Mouse (Mus musculus): ENCODE measurements at regions not wholly inside any gene's neighbourhood (a gene's known extent, or its start where the extent isn't known, plus 50 kb on each side); places are given as distances from the start of the nearest gene placed in this dataset.

- TF ChIP-seq EP300 (IDR thresholded peaks at IDR 0.05; ENCODE audit: low read depth), result no peak
- TF ChIP-seq CTCF (IDR thresholded peaks at IDR 0.05; ENCODE audit: low read depth), result no peak
- Histone ChIP-seq H3K27ac (ENCODE audit: low read depth) (no peak overlapping the region), H3K9me3 (replicated peaks; ENCODE audit: control insufficient read depth, low read length) (no peaks in the 10 kb centered on the region), H3K36me3 (replicated peaks; ENCODE audit: control insufficient read depth, insufficient read depth, low read length) (no peaks in the 10 kb centered on the region), H3K4me2 (ENCODE audit: low read depth, low read length) (no peak overlapping the region), H3K4me3 (ENCODE audit: low read depth, low read length) (no peak overlapping the region), H3K9ac (replicated peaks; ENCODE audit: low read depth, low read length) (no peak overlapping the region), H3K4me1 (ENCODE audit: control insufficient read depth, insufficient read depth) (no peaks in the 10 kb centered on the region), H3K27me3 (ENCODE audit: control insufficient read depth, insufficient read depth, low read length) (0 out of 2 replicates have a peak, but pooled peaks cover 4% of the 10 kb centered on the region)
- DNase-seq (ENCODE audit: low spot score) (no peak), ATAC-seq (ENCODE audit: insufficient read depth, low read depth) (no peak)
- 72% methylated on average over 2 of the region's 2 CpGs for WGBS
These were observed 422.9 kb upstream of the Smim15 start for GRCm38 (mm10) chr13:107621337-107621736.

DNA sequence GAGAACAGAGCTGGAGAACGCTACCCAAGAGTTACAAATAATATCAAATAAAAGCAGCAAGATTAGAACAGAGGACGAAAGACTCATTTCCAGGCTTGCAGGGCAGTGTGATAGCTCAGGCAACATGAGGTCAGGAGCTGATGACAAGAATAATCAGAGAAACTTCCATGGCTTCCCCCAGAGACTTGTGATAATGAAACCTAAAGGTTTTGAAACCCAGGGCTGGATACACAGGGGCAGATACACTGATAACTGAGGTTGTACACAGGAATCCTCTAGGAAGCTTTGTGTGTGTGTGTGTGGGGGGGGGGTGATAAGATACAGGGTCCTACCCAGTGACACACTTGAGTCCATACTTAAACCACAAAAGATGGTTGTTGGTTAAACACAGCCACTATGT lies 423.4 kb upstream of the Smim15 start:
- no peak for TF ChIP-seq EP300 (IDR thresholded peaks at IDR 0.05; ENCODE audit: low read depth)
- no peak for TF ChIP-seq CTCF (IDR thresholded peaks at IDR 0.05; ENCODE audit: low read depth)
- ATAC-seq (ENCODE audit: insufficient read depth, low read depth) (no peak), DNase-seq (ENCODE audit: low spot score) (no peak)
- Histone ChIP-seq H3K27me3 (ENCODE audit: control insufficient read depth, insufficient read depth, low read length) (0 out of 2 replicates have a peak, but pooled peaks cover 4% of the 10 kb centered on the region), H3K36me3 (replicated peaks; ENCODE audit: control insufficient read depth, insufficient read depth, low read length) (no peaks in the 10 kb centered on the region), H3K9ac (replicated peaks; ENCODE audit: low read depth, low read length) (no peak overlapping the region), H3K4me2 (ENCODE audit: low read depth, low read length) (no peak overlapping the region), H3K4me3 (ENCODE audit: low read depth, low read length) (no peak overlapping the region), H3K4me1 (ENCODE audit: control insufficient read depth, insufficient read depth) (no peaks in the 10 kb centered on the region), H3K27ac (ENCODE audit: low read depth) (no peak overlapping the region), H3K9me3 (replicated peaks; ENCODE audit: control insufficient read depth, low read length) (no peaks in the 10 kb centered on the region)
- WGBS, result 45% methylated on average over 2 of the region's 2 CpGs

- TF ChIP-seq CTCF (IDR thresholded peaks at IDR 0.05; ENCODE audit: low read depth), result no peak
- no peak for TF ChIP-seq EP300 (IDR thresholded peaks at IDR 0.05; ENCODE audit: low read depth)
- Histone ChIP-seq H3K27me3 (ENCODE audit: control insufficient read depth, insufficient read depth, low read length) (0 out of 2 replicates have a peak, but pooled peaks cover 4% of the 10 kb centered on the region), H3K36me3 (replicated peaks; ENCODE audit: control insufficient read depth, insufficient read depth, low read length) (no peaks in the 10 kb centered on the region), H3K27ac (ENCODE audit: low read depth) (no peak overlapping the region), H3K4me1 (ENCODE audit: control insufficient read depth, insufficient read depth) (no peaks in the 10 kb centered on the region), H3K9me3 (replicated peaks; ENCODE audit: control insufficient read depth, low read length) (no peaks in the 10 kb centered on the region), H3K4me3 (ENCODE audit: low read depth, low read length) (no peak overlapping the region), H3K4me2 (ENCODE audit: low read depth, low read length) (no peak overlapping the region), H3K9ac (replicated peaks; ENCODE audit: low read depth, low read length) (no peak overlapping the region)
- DNase-seq (ENCODE audit: low spot score) (no peak), ATAC-seq (ENCODE audit: insufficient read depth, low read depth) (no peak)
- 37% methylated on average over 6 of the region's 6 CpGs for WGBS
These were observed 424.0 kb upstream of the Smim15 start for GRCm38 (mm10) chr13:107620210-107620609.

- Histone ChIP-seq H3K36me3 (replicated peaks; ENCODE audit: control insufficient read depth, insufficient read depth, low read length) (no peaks in the 10 kb centered on the region), H3K4me3 (ENCODE audit: low read depth, low read length) (no peak overlapping the region), H3K4me2 (ENCODE audit: low read depth, low read length) (peak overlapping the region; percentile 15; the same call in 1 of the 2 replicates), H3K27me3 (ENCODE audit: control insufficient read depth, insufficient read depth, low read length) (0 out of 2 replicates have a peak, but pooled peaks cover 4% of the 10 kb centered on the region), H3K9ac (replicated peaks; ENCODE audit: low read depth, low read length) (no peak overlapping the region), H3K9me3 (replicated peaks; ENCODE audit: control insufficient read depth, low read length) (no peaks in the 10 kb centered on the region), H3K4me1 (ENCODE audit: control insufficient read depth, insufficient read depth) (no peaks in the 10 kb centered on the region), H3K27ac (ENCODE audit: low read depth) (no peak overlapping the region)
- 32% methylated on average over 9 of the region's 9 CpGs for WGBS
- ATAC-seq (ENCODE audit: insufficient read depth, low read depth) (no peak; the same call in 1 of the 2 replicates), DNase-seq (ENCODE audit: low spot score) (no peak)
- TF ChIP-seq CTCF (IDR thresholded peaks at IDR 0.05; ENCODE audit: low read depth), result no peak
- no peak for TF ChIP-seq EP300 (IDR thresholded peaks at IDR 0.05; ENCODE audit: low read depth)
These were observed 424.8 kb upstream of the Smim15 start for GRCm38 (mm10) chr13:107619430-107619927.

DNA sequence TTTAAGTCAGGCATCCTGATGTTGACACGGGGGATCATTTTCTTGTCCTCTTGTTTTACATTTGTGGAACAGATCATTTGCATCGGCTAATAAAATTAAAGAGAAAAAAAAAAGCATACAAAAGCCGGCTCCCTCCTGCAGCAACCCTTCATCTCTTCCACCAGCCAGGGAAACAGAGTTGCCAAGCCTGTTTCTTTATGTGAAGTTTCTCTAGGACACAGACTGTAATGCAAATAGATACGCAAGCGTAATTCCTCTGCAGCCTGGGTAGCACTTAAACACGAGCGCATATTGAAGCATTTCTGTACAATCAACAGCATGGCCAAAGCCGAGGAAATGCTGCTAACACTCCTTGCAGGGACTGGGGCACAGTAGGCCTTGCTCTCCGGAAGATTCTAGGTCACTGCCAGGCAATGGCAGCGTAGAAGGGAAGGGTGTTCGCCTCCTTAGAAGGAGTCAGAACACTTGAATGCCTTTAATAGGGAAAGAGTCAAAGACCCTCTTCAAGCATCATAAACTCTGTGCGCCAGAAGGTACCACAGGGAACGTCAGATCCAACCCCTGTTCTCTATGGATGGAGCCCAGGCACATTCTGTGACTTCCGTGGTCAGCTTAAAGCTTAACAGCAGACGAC lies 425.3 kb upstream of the Smim15 start:
- Histone ChIP-seq H3K27ac (ENCODE audit: low read depth) (no peak overlapping the region), H3K4me2 (ENCODE audit: low read depth, low read length) (peak overlapping the region; percentile 15; the same call in 1 of the 2 replicates), H3K27me3 (ENCODE audit: control insufficient read depth, insufficient read depth, low read length) (0 out of 2 replicates have a peak, but pooled peaks cover 4% of the 10 kb centered on the region), H3K9ac (replicated peaks; ENCODE audit: low read depth, low read length) (no peak overlapping the region), H3K4me3 (ENCODE audit: low read depth, low read length) (no peak overlapping the region), H3K4me1 (ENCODE audit: control insufficient read depth, insufficient read depth) (no peaks in the 10 kb centered on the region), H3K36me3 (replicated peaks; ENCODE audit: control insufficient read depth, insufficient read depth, low read length) (no peaks in the 10 kb centered on the region), H3K9me3 (replicated peaks; ENCODE audit: control insufficient read depth, low read length) (no peaks in the 10 kb centered on the region)
- DNase-seq (ENCODE audit: low spot score) (no peak), ATAC-seq (ENCODE audit: insufficient read depth, low read depth) (no peak)
- no peak for TF ChIP-seq EP300 (IDR thresholded peaks at IDR 0.05; ENCODE audit: low read depth)
- WGBS, result 69% methylated on average over 15 of the region's 15 CpGs

DNA sequence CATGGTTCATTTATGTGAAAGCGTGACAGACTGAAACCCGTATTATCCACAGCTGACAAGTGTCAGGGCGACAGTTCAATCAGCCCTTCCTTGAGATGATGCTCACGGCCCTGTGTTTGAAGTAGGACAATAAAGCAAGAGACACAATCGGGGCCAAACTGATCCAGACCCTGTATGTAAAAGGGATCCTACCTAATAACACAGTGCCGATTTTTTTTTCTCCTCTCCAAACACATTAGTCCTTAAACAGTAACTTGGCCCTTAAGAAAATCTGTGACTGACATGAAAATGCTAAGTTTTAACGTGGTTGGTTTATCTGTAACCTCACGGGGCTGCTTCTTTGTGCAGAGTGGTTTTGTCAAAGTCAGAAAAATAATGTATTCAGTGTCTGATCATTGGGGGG lies 425.9 kb upstream of the Smim15 start:
- Histone ChIP-seq H3K36me3 (replicated peaks; ENCODE audit: control insufficient read depth, insufficient read depth, low read length) (no peaks in the 10 kb centered on the region), H3K4me3 (ENCODE audit: low read depth, low read length) (no peak overlapping the region), H3K27ac (ENCODE audit: low read depth) (no peak overlapping the region), H3K4me2 (ENCODE audit: low read depth, low read length) (no peak overlapping the region), H3K9ac (replicated peaks; ENCODE audit: low read depth, low read length) (no peak overlapping the region), H3K4me1 (ENCODE audit: control insufficient read depth, insufficient read depth) (no peaks in the 10 kb centered on the region), H3K9me3 (replicated peaks; ENCODE audit: control insufficient read depth, low read length) (no peaks in the 10 kb centered on the region), H3K27me3 (ENCODE audit: control insufficient read depth, insufficient read depth, low read length) (0 out of 2 replicates have a peak, but pooled peaks cover 4% of the 10 kb centered on the region)
- TF ChIP-seq CTCF (IDR thresholded peaks at IDR 0.05; ENCODE audit: low read depth), result no peak
- no peak for DNase-seq (ENCODE audit: low spot score)
- ATAC-seq (ENCODE audit: insufficient read depth, low read depth), result no peak
- WGBS, result 71% methylated on average over 8 of the region's 8 CpGs
